Mouse (Mus musculus): ENCODE measurements around the gene Iyd. TPM values are rescaled to one million over a fixed set of nuclear protein-coding genes. Genes with fewer than 3 reads are reported as not detected.

The Iyd gene
- total and polyA plus RNA-seq, 2 experiments from 2014 or later: 0.71 TPM; not detected in 1

DNA sequence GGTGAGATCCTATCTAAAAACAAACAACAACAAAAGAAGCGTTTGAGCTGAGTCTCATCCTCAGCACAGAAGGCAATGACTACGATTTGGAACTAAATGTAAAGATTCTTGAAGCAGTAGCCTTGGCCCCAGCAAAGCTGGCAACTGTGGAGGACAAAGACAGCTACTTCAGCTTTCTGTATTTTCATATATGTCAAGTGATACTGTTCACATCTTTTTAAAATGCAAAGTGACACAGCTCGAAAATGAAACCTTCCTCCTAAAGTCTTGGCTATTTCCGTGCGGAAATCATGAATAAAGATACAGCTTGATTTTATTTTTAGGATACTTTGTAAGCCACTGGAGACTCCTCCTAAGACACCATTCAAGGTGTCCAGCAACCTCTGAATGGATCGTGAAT lies 26.1 kb upstream of the Iyd start:
- no peak for ATAC-seq (ENCODE audit: insufficient read depth, low read depth)
- Histone ChIP-seq H3K27ac (ENCODE audit: low read depth) (no peak overlapping the region), H3K4me1 (ENCODE audit: control insufficient read depth, insufficient read depth) (0 out of 2 replicates have a peak, but pooled peaks cover 5% of the 10 kb centered on the region), H3K4me3 (ENCODE audit: low read depth, low read length) (no peak overlapping the region), H3K36me3 (replicated peaks; ENCODE audit: control insufficient read depth, insufficient read depth, low read length) (no peaks in the 10 kb centered on the region), H3K9me3 (replicated peaks; ENCODE audit: control insufficient read depth, low read length) (no peaks in the 10 kb centered on the region), H3K27me3 (ENCODE audit: control insufficient read depth, insufficient read depth, low read length) (no peaks in the 10 kb centered on the region), H3K9ac (replicated peaks; ENCODE audit: low read depth, low read length) (no peak overlapping the region), H3K4me2 (ENCODE audit: low read depth, low read length) (no peak overlapping the region)
- DNase-seq (ENCODE audit: low spot score): no peak
- WGBS: 63% methylated on average over 6 of the region's 6 CpGs
- TF ChIP-seq EP300 (IDR thresholded peaks at IDR 0.05; ENCODE audit: low read depth): no peak
- no peak for TF ChIP-seq CTCF (IDR thresholded peaks at IDR 0.05; ENCODE audit: low read depth)

GRCm38 (mm10) chr10:3514634-3515033 lies 25.4 kb upstream of the Iyd start:
- ATAC-seq (ENCODE audit: insufficient read depth, low read depth): peak; percentile 33; the same call in 1 of the 2 replicates
- Histone ChIP-seq H3K4me3 (ENCODE audit: low read depth, low read length) (no peak overlapping the region), H3K4me1 (ENCODE audit: control insufficient read depth, insufficient read depth) (0 out of 2 replicates have a peak, but pooled peaks cover 5% of the 10 kb centered on the region), H3K9me3 (replicated peaks; ENCODE audit: control insufficient read depth, low read length) (no peaks in the 10 kb centered on the region), H3K36me3 (replicated peaks; ENCODE audit: control insufficient read depth, insufficient read depth, low read length) (no peaks in the 10 kb centered on the region), H3K27me3 (ENCODE audit: control insufficient read depth, insufficient read depth, low read length) (no peaks in the 10 kb centered on the region), H3K9ac (replicated peaks; ENCODE audit: low read depth, low read length) (no peak overlapping the region), H3K4me2 (ENCODE audit: low read depth, low read length) (no peak overlapping the region), H3K27ac (ENCODE audit: low read depth) (no peak overlapping the region)
- TF ChIP-seq CTCF (IDR thresholded peaks at IDR 0.05; ENCODE audit: low read depth) (no peak), EP300 (IDR thresholded peaks at IDR 0.05; ENCODE audit: low read depth) (no peak)
- WGBS: 100% methylated on average over 1 of the region's 1 CpGs
- DNase-seq (ENCODE audit: low spot score): peak; percentile 63

DNA sequence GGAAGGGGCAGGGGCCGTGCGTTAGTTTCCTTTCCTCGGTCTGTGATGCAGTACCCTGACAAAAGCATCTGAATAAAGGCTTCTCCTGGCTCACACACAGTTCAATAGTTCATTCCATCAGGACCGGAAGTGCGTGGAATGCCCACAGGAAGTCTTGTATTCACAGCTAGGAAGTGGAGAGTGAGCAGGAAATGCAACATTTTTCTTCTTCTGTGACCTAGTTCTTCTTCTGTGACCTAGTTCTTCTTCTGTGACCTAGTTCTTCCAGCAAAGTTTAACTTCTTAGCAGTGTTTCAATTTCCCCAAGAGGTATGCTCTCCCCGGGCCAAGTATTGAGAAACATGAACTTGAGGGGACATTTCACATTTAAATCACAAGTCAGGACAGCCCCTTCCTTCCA lies 23.6 kb upstream of the Iyd start:
- no peak for ATAC-seq (ENCODE audit: insufficient read depth, low read depth)
- H3K27me3 ChIP-seq (ENCODE audit: control insufficient read depth, insufficient read depth, low read length): no peaks in the 10 kb centered on the region
- H3K9me3 ChIP-seq (replicated peaks; ENCODE audit: control insufficient read depth, low read length): no peaks in the 10 kb centered on the region
- DNase-seq (ENCODE audit: low spot score): no peak
- no peak for TF ChIP-seq CTCF (IDR thresholded peaks at IDR 0.05; ENCODE audit: low read depth)
- no peak for TF ChIP-seq EP300 (IDR thresholded peaks at IDR 0.05; ENCODE audit: low read depth)
- H3K4me1 ChIP-seq (ENCODE audit: control insufficient read depth, insufficient read depth): no peaks in the 10 kb centered on the region
- no peaks in the 10 kb centered on the region for H3K36me3 ChIP-seq (replicated peaks; ENCODE audit: control insufficient read depth, insufficient read depth, low read length)
- no peak overlapping the region for H3K9ac ChIP-seq (replicated peaks; ENCODE audit: low read depth, low read length)
- peak overlapping the region; percentile 27; the same call in 1 of the 2 replicates for H3K27ac ChIP-seq (ENCODE audit: low read depth)
- 69% methylated on average over 6 of the region's 6 CpGs for WGBS
- no peak overlapping the region for H3K4me2 ChIP-seq (ENCODE audit: low read depth, low read length)
- no peak overlapping the region for H3K4me3 ChIP-seq (ENCODE audit: low read depth, low read length)

DNA sequence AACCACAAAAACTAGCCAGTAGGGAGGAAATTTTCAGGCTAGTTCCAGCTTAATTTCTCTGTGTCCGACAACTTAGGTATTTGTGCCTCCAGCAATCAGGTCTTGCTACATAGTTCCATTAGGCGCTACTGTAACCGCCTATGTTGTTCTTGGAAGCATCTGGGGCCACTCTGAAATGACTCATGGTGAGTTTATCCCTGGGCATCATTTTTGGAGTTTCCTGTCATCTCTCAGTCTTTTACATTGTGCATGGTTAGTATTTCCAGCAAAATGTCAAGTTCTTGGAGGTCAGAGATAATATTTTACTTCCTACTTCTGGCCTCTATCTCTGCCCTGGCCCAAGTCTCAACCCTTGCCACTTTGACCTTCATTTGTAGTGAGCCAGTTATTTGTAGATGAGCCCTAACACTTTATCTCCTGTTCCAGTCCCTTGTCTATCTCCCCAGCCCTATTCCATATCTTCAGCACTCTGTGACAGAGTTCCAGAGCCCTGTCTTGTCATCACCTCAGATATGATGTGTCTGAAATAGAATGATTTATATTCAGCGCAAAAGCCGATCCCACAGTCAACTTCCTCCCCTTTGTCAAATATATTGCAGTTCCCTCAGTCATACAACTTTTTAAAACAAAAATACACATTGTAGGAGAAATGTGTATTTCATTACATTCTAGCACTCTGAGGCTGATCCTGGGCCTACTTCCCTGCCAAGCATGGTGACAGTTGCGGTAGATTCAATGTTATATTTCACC lies 16.8 kb upstream of the Iyd start:
- 12% methylated on average over 6 of the region's 6 CpGs for WGBS
- Histone ChIP-seq H3K4me1 (ENCODE audit: control insufficient read depth, insufficient read depth) (peaks cover 49% of the 10 kb centered on the region), H3K27ac (ENCODE audit: low read depth) (peak overlapping the region; percentile 85), H3K4me2 (ENCODE audit: low read depth, low read length) (no peak overlapping the region), H3K36me3 (replicated peaks; ENCODE audit: control insufficient read depth, insufficient read depth, low read length) (no peaks in the 10 kb centered on the region), H3K9me3 (replicated peaks; ENCODE audit: control insufficient read depth, low read length) (no peaks in the 10 kb centered on the region), H3K9ac (replicated peaks; ENCODE audit: low read depth, low read length) (no peak overlapping the region), H3K4me3 (ENCODE audit: low read depth, low read length) (no peak overlapping the region), H3K27me3 (ENCODE audit: control insufficient read depth, insufficient read depth, low read length) (no peaks in the 10 kb centered on the region)
- TF ChIP-seq CTCF (IDR thresholded peaks at IDR 0.05; ENCODE audit: low read depth): no peak
- TF ChIP-seq EP300 (IDR thresholded peaks at IDR 0.05; ENCODE audit: low read depth): peak; percentile 87; the same call in 1 of the 2 replicates
- peak; percentile 57 for DNase-seq (ENCODE audit: low spot score)
- ATAC-seq (ENCODE audit: insufficient read depth, low read depth): peak; percentile 60

GRCm38 (mm10) chr10:3524513-3524912 lies 15.5 kb upstream of the Iyd start:
- H3K9me3 ChIP-seq (replicated peaks; ENCODE audit: control insufficient read depth, low read length): no peaks in the 10 kb centered on the region
- no peak overlapping the region for H3K9ac ChIP-seq (replicated peaks; ENCODE audit: low read depth, low read length)
- no peak for TF ChIP-seq CTCF (IDR thresholded peaks at IDR 0.05; ENCODE audit: low read depth)
- no peak for TF ChIP-seq EP300 (IDR thresholded peaks at IDR 0.05; ENCODE audit: low read depth)
- H3K4me3 ChIP-seq (ENCODE audit: low read depth, low read length): no peak overlapping the region
- 34% methylated on average over 3 of the region's 3 CpGs for WGBS
- peaks cover 60% of the 10 kb centered on the region for H3K4me1 ChIP-seq (ENCODE audit: control insufficient read depth, insufficient read depth)
- no peaks in the 10 kb centered on the region for H3K27me3 ChIP-seq (ENCODE audit: control insufficient read depth, insufficient read depth, low read length)
- peak overlapping the region; percentile 85 for H3K27ac ChIP-seq (ENCODE audit: low read depth)
- no peak for ATAC-seq (ENCODE audit: insufficient read depth, low read depth)
- no peak for DNase-seq (ENCODE audit: low spot score)
- H3K4me2 ChIP-seq (ENCODE audit: low read depth, low read length): no peak overlapping the region
- H3K36me3 ChIP-seq (replicated peaks; ENCODE audit: control insufficient read depth, insufficient read depth, low read length): no peaks in the 10 kb centered on the region
